Mouse (Mus musculus): ENCODE data around the gene Nt5c2.

The Nt5c2 gene

GRCm38 (mm10) chr19:46966330-46966729 lies 48.6 kb downstream of the Nt5c2 start:
- CTCF ChIA-PET, result no interaction called here

- CTCF ChIA-PET, result no interaction called here
These were observed 49.5 kb downstream of the Nt5c2 start for GRCm38 (mm10) chr19:46965496-46965895.

GRCm38 (mm10) chr19:46964353-46964752 lies 50.6 kb downstream of the Nt5c2 start:
- CTCF ChIA-PET, result no interaction called here

GRCm38 (mm10) chr19:46963440-46963839 lies 51.5 kb downstream of the Nt5c2 start:
- CTCF ChIA-PET, result interaction anchor here (0.7 kb wide), 1 partner anchor 11 kb away, joined by 3 read pairs; no protein-coding TSS in a partner anchor

- CTCF ChIA-PET, result no interaction called here
These were observed 52.1 kb downstream of the Nt5c2 start for GRCm38 (mm10) chr19:46962841-46963240.

- CTCF ChIA-PET, result interaction anchor here (0.5 kb wide), 1 partner anchor 9 kb away, joined by 11 read pairs; no protein-coding TSS in a partner anchor
These were observed 52.7 kb downstream of the Nt5c2 start for GRCm38 (mm10) chr19:46962171-46962772.

- CTCF ChIA-PET, result interaction anchor here (0.5 kb wide), 1 partner anchor 9 kb away, joined by 11 read pairs; no protein-coding TSS in a partner anchor
These were observed 53.3 kb downstream of the Nt5c2 start for GRCm38 (mm10) chr19:46961652-46962051.

- CTCF ChIA-PET, result no interaction called here
These were observed 53.8 kb downstream of the Nt5c2 start for GRCm38 (mm10) chr19:46961047-46961651.

GRCm38 (mm10) chr19:46960101-46961046 lies 54.6 kb downstream of the Nt5c2 start:
- CTCF ChIA-PET, result no interaction called here

GRCm38 (mm10) chr19:46959536-46959935 lies 55.4 kb downstream of the Nt5c2 start:
- CTCF ChIA-PET, result no interaction called here

GRCm38 (mm10) chr19:46958566-46958965 lies 56.4 kb downstream of the Nt5c2 start:
- CTCF ChIA-PET, result no interaction called here

GRCm38 (mm10) chr19:46957971-46958370 lies 57.0 kb downstream of the Nt5c2 start:
- CTCF ChIA-PET, result interaction anchor here (0.5 kb wide), 1 partner anchor 17 kb away, joined by 4 read pairs; no protein-coding TSS in a partner anchor

GRCm38 (mm10) chr19:46957001-46957400 lies 58.0 kb downstream of the Nt5c2 start:
- CTCF ChIA-PET, result no interaction called here

GRCm38 (mm10) chr19:46956410-46956809 lies 58.5 kb downstream of the Nt5c2 start:
- CTCF ChIA-PET, result no interaction called here

- CTCF ChIA-PET, result interaction anchor here (0.6 kb wide), 1 partner anchor 254 kb away, joined by 7 read pairs; no protein-coding TSS in a partner anchor
These were observed 59.3 kb downstream of the Nt5c2 start for GRCm38 (mm10) chr19:46955630-46956029.

GRCm38 (mm10) chr19:46953536-46953935 lies 61.4 kb downstream of the Nt5c2 start:
- CTCF ChIA-PET, result interaction anchor here (0.6 kb wide), 1 partner anchor 33 kb away, joined by 4 read pairs; no protein-coding TSS in a partner anchor

- CTCF ChIA-PET, result interaction anchor here (0.6 kb wide), 1 partner anchor 367 kb away, joined by 3 read pairs; no protein-coding TSS in a partner anchor
These were observed 62.0 kb downstream of the Nt5c2 start for GRCm38 (mm10) chr19:46952986-46953385.

GRCm38 (mm10) chr19:46944341-46944740 lies 70.6 kb downstream of the Nt5c2 start:
- CTCF ChIA-PET, result no interaction called here

- CTCF ChIA-PET, result no interaction called here
These were observed 77.8 kb downstream of the Nt5c2 start for GRCm38 (mm10) chr19:46937173-46937572.

GRCm38 (mm10) chr19:46934025-46934424 lies 80.9 kb downstream of the Nt5c2 start:
- CTCF ChIA-PET, result interaction anchor here (0.7 kb wide), 1 partner anchor 46 kb away, joined by 3 read pairs; no protein-coding TSS in a partner anchor

- CTCF ChIA-PET, result no interaction called here
These were observed 82.3 kb downstream of the Nt5c2 start for GRCm38 (mm10) chr19:46932608-46933007.

GRCm38 (mm10) chr19:46930026-46930425 lies 84.9 kb downstream of the Nt5c2 start:
- CTCF ChIA-PET, result interaction anchor here (0.5 kb wide), 1 partner anchor 189 kb away, joined by 3 read pairs; no protein-coding TSS in a partner anchor

Data from spleen, embryonic (tissue).